Mouse (Mus musculus) forebrain, postnatal 0 days (tissue): Measurements from ENCODE around the gene Ly75. TPM values are rescaled to one million over a fixed set of nuclear protein-coding genes. Genes with fewer than 3 reads are reported as not detected.

Experiments
- ATAC-seq: fragments of 200-750 bp; cut with Nextera tagmentation; 2 replicates; pipeline ENCODE4 v1.8.0; 2017; ENCODE audit warnings: mild to moderate bottlenecking, moderate library complexity
- DNase-seq: peaks from one replicate; pipeline ENCODE4 v3.0.0-alpha.2; 2015
- H3K27ac ChIP-seq: fragments of 300-500 bp; sonication (generic); 2 replicates; pipeline ENCODE4 v1.5.1; 2014; ENCODE audit warnings: low read depth, mild to moderate bottlenecking, antibody characterized with exemption, low read length, moderate library complexity, mixed read lengths
- H3K27me3 ChIP-seq: fragments of 300-500 bp; sonication (generic); 2 replicates; pipeline ENCODE4 v1.6.1; 2014; ENCODE audit warnings: mild to moderate bottlenecking, low read length, mixed read lengths; ENCODE audit not compliant: insufficient read depth
- H3K36me3 ChIP-seq: fragments of 300-500 bp; sonication (generic); 2 replicates; pipeline ENCODE4 v1.6.1; 2014; ENCODE audit warnings: mild to moderate bottlenecking, moderate library complexity; ENCODE audit not compliant: insufficient read depth
- H3K4me1 ChIP-seq: fragments of 300-500 bp; sonication (generic); 2 replicates; pipeline ENCODE4 v1.6.1; 2014; ENCODE audit warnings: antibody characterized with exemption; ENCODE audit not compliant: insufficient read depth
- H3K4me2 ChIP-seq: fragments of 300-500 bp; sonication (generic); 2 replicates; pipeline ENCODE4 v1.6.1; 2014; ENCODE audit warnings: low read depth, mild to moderate bottlenecking, moderate library complexity
- H3K4me3 ChIP-seq: fragments of 300-500 bp; sonication (generic); 2 replicates; pipeline ENCODE4 v1.5.1; 2014; ENCODE audit warnings: low read depth, low read length, mixed read lengths
- H3K9ac ChIP-seq: fragments of 300-500 bp; sonication (generic); 2 replicates; pipeline ENCODE4 v1.6.1; 2014; ENCODE audit warnings: mild to moderate bottlenecking
- H3K9me3 ChIP-seq: fragments of 300-500 bp; sonication (generic); 2 replicates; pipeline ENCODE4 v1.6.1; 2016; ENCODE audit warnings: low read length
- CTCF ChIP-seq: sonication (generic); IDR thresholded peaks from 2 replicates; pipeline ENCODE4 v1.5.1; 2016; ENCODE audit warnings: antibody characterized with exemption, control low read depth, low read depth
- WGBS: fragments of 180-500 bp; shearing (Covaris S2); extraction: QIAGEN DNeasy Blood & Tissue Kit; methylation state at CpG from one replicate; pipeline ENCODE4 v1.1.7; 2014; 5-methylcytosine and 5-hydroxymethylcytosine counted together
- polyA plus RNA-seq: library from polyadenylated mRNA; unstranded; fragments of >200 nt; fragmentation: Nextera tagmentation; extraction: Ambion mirVana; gene quantifications from 2 replicates; pipeline ENCODE4 v1.2.1, GENCODE M21; 2015
- total RNA-seq: library from RNA; depleted of rRNA; stranded (reverse); fragments of >200 nt; gene quantifications from 2 replicates; pipeline ENCODE4 v1.2.3, GENCODE M21; 2014

Gene Ly75
- total and polyA plus RNA-seq, 2 experiments from 2014 or later = 1.7 to 4.8 TPM

DNA sequence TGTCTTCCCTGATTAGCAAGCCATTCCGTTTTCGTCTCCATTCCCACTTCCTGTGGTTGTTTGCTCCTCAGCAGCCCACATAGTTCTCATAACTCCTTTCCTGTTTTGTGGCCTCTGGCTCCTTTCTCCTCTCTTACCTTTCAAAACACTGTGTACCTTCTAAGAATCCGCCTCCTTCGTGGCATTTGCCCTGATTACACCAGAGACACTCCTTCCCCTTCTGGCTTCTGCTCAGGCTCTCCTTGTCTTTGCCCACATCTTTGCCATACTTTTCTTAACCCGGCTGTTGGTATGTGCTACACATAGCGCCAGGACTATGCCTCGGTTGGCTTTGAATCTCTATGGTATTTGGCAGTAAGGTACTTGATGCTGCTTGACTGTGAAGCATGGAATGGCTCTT, 35.2 kb downstream of the Ly75 start:
- no peaks in the 10 kb centered on the region for H3K9me3 ChIP-seq
- H3K36me3 ChIP-seq = no peaks in the 10 kb centered on the region
- H3K4me3 ChIP-seq = no peak overlapping the region
- no peaks in the 10 kb centered on the region for H3K4me1 ChIP-seq
- TF ChIP-seq CTCF = no peak
- ATAC-seq (no peak), DNase-seq (no peak)
- H3K4me2 ChIP-seq = no peak overlapping the region
- H3K9ac ChIP-seq = no peak overlapping the region
- 86% methylated on average over 7 of the region's 7 CpGs for WGBS
- no peak overlapping the region for H3K27ac ChIP-seq
- no peaks in the 10 kb centered on the region for H3K27me3 ChIP-seq

DNA sequence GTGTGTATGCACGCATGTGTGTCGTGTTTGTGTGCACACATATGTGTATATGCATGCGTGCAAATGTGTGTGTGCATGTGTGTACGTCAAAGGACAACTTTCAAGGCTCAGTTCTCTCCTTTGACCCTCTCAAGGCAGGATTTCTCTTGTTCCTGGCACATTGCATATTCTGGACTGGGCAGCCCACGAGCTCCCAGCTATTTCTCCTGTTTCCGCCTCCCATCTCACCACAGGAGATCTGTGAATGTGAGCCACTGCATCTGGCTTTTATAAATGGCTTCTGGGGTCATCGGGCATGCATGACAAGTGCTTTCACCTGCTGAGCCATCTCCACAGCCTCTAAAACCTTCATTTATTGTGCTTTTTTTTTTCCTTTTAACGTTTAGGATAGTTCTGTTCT, 36.6 kb downstream of the Ly75 start:
- no peaks in the 10 kb centered on the region for H3K4me1 ChIP-seq
- DNase-seq (no peak), ATAC-seq (no peak)
- H3K4me2 ChIP-seq = no peak overlapping the region
- no peak for TF ChIP-seq CTCF
- no peaks in the 10 kb centered on the region for H3K9me3 ChIP-seq
- H3K9ac ChIP-seq = no peak overlapping the region
- no peaks in the 10 kb centered on the region for H3K27me3 ChIP-seq
- no peak overlapping the region for H3K4me3 ChIP-seq
- no peak overlapping the region for H3K27ac ChIP-seq
- no peaks in the 10 kb centered on the region for H3K36me3 ChIP-seq
- WGBS = 65% methylated on average over 8 of the region's 8 CpGs

DNA sequence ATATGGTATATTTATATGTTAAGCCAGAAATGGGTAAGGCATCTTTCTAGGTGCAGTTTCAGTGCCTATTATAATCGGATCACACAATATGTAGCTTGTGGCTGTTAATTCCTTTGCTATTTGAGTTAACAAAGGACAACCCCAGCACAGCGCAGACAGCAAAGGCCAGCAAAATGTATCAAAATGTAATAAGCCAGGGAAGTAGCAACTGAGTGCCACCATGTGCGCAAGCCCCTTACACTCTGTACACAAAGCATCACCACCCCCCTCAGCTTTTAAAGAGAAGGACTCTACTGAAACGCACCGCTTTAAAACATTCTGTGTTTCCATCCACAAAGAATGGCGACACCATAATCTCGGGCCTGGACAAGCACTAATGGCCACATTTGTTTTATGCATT, 37.4 kb downstream of the Ly75 start:
- Histone ChIP-seq H3K4me1 (no peaks in the 10 kb centered on the region), H3K4me2 (no peak overlapping the region), H3K9me3 (no peaks in the 10 kb centered on the region), H3K27ac (no peak overlapping the region), H3K36me3 (no peaks in the 10 kb centered on the region), H3K4me3 (no peak overlapping the region), H3K9ac (no peak overlapping the region), H3K27me3 (no peaks in the 10 kb centered on the region)
- DNase-seq = no peak
- WGBS = 49% methylated on average over 7 of the region's 7 CpGs
- no peak for ATAC-seq
- TF ChIP-seq CTCF = no peak

DNA sequence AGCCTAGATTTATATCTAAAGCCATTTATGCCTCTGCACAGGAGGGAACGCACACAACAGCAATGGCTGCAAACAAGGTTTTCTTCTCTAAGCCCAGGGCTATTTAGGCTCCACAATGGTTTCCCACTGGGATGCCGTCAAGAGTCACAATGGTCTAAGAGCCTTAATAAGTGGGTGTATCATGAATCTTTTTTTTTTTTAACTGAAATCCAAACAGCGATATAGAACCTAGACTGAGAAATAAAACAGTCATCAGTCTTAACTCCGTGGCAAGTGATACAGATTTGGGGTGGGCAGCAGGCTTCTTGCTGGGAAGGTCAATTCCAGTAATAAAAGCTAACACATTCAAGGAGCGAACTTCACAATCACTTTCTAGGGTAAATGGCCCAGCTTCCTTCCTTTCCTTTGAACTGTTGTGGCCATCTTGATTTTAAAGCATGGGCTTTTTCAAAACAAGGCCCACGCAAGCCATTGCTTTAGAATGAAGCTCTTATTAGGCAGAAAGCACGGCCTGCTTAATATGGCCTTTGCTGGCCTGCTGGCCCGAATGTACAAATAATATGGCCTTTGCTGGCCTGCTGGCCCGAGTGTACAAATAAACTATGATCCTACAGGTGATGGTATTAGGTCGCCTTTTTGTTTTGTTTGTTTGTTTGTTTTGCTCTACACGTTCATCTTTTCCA, 39.4 kb downstream of the Ly75 start:
- 27% methylated on average over 11 of the region's 11 CpGs for WGBS
- TF ChIP-seq CTCF = no peak
- H3K27me3 ChIP-seq = no peaks in the 10 kb centered on the region
- H3K27ac ChIP-seq = no peak overlapping the region
- H3K4me2 ChIP-seq = no peak overlapping the region
- no peaks in the 10 kb centered on the region for H3K9me3 ChIP-seq
- no peaks in the 10 kb centered on the region for H3K36me3 ChIP-seq
- no peak for DNase-seq
- no peaks in the 10 kb centered on the region for H3K4me1 ChIP-seq
- ATAC-seq = no peak
- H3K9ac ChIP-seq = no peak overlapping the region
- no peak overlapping the region for H3K4me3 ChIP-seq

DNA sequence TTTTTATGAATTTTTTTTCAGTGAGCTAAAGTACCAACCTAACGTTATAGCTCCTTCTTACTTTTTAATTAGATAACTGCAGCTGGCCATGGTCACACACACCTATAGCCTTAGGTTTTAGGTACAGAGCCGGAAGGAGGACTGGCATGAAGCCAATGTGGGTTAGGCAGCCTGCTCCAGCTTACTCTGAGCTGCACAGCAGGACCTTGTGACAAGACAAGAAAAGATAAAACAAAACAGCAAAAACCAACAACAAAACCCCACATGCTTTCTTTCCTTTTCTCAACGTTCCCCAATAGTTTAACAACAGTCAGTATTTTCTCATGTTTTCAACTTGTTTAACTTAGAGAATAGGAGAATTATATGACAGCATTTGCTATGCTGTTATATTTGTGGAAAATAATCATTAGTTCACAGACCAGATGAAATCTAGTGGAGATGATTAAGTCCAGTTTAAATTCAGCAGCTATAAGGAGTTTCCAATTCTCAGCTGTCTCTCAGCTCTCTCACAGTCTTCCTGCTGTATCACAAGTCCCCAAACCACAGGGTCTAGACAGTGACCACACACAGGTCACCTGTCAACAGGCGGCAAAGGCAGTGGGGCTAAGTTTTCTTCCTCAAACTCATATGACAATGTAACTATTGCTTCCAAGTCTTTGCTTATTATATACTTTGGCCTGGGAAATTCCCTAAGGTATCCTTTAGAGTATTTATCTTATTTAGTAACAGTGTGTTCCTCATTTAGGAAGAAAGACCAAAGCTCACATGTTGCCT, 40.8 kb downstream of the Ly75 start:
- WGBS = 40% methylated on average over 4 of the region's 4 CpGs
- ATAC-seq (no peak), DNase-seq (no peak)
- Histone ChIP-seq H3K9ac (no peak overlapping the region), H3K4me1 (no peaks in the 10 kb centered on the region), H3K27ac (no peak overlapping the region), H3K36me3 (no peaks in the 10 kb centered on the region), H3K9me3 (no peaks in the 10 kb centered on the region), H3K27me3 (no peaks in the 10 kb centered on the region), H3K4me2 (no peak overlapping the region), H3K4me3 (no peak overlapping the region)
- no peak for TF ChIP-seq CTCF

DNA sequence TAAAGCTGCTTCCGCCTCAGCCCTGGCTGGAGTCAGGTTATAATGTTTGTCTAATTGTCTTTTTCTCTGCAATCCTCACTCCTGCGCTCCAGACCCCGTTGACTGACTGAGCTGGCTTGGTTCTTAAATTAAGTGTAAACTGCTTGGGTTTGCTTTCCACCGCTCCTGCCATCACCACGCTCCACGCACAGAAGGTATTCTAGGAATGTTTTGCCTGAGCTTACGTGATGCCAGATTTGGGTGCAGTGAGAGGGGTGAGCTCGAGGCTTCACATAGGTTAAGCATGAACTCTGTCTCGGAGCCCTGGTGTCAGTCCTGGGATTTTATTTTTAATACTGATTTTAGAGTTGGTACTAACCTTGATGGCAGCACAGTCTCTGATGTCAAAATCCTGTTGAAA, 45.2 kb downstream of the Ly75 start:
- DNase-seq (no peak), ATAC-seq (no peak)
- TF ChIP-seq CTCF = no peak
- no peaks in the 10 kb centered on the region for H3K9me3 ChIP-seq
- no peaks in the 10 kb centered on the region for H3K4me1 ChIP-seq
- WGBS = 31% methylated on average over 9 of the region's 9 CpGs
- no peaks in the 10 kb centered on the region for H3K36me3 ChIP-seq
- no peak overlapping the region for H3K4me3 ChIP-seq
- H3K27ac ChIP-seq = no peak overlapping the region
- no peak overlapping the region for H3K9ac ChIP-seq
- H3K4me2 ChIP-seq = no peak overlapping the region
- no peaks in the 10 kb centered on the region for H3K27me3 ChIP-seq

DNA sequence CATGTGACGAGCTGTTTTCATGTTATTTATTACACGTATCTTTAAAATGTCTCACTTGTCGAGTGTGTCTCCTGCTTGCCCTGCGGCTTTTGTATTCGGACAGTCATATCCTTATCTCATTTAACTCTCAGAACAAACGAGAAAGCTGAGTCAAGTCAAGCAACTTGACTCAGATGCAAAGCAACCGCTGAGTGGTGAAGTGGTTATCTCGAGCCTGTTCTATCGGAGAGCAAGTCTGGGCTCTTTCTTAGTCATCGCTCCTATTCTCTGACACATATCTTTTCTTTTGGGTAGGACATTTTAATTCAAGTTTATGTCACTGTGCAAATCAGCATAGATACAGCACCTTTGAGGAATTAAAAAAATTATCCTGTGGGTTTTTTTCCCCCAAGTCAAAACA, 54.5 kb downstream of the Ly75 start:
- 91% methylated on average over 10 of the region's 10 CpGs for WGBS
- DNase-seq (no peak), ATAC-seq (no peak)
- Histone ChIP-seq H3K36me3 (no peaks in the 10 kb centered on the region), H3K9me3 (no peaks in the 10 kb centered on the region), H3K27me3 (no peaks in the 10 kb centered on the region), H3K27ac (no peak overlapping the region), H3K4me3 (no peak overlapping the region), H3K4me2 (no peak overlapping the region), H3K4me1 (no peaks in the 10 kb centered on the region), H3K9ac (no peak overlapping the region)
- TF ChIP-seq CTCF = no peak
